Mouse (Mus musculus): ENCODE data around the gene Slc31a2. TPM values are rescaled to one million over a fixed set of nuclear protein-coding genes. Genes with fewer than 3 reads are reported as not detected.

The Slc31a2 gene
- polyA plus RNA-seq (2016; fragmentation: Nextera tagmentation; extraction: Ambion mirVana): 10.8 and 11.0 TPM in 2 replicates

DNA sequence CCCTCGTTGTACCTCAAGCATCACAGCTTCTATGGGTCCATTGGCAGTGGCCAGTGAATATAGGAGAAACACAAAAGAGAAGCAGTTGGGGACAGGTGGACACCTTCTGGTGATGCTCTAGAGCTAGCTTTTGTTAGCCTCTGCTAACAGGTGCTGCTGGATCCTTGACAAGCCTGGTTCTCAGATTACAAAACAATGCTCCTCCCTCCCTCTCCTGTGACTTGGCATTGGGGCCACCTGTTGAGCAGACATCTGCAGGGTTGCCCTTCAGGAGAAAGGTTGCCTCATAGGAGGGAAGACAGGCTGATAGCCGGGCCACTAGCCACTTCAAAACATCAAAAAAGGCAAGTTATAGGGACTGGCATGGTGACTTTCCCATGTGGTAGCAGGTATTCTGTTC, at the start of gene Slc31a2:
Gene Slc31a2 (plus strand): TSS at position 287 of the 400 bp plus-strand sequence.
- H3K36me3 ChIP-seq: no peaks in the 10 kb centered on the region
- no peaks in the 10 kb centered on the region for H3K4me1 ChIP-seq
- no peaks in the 10 kb centered on the region for H3K27me3 ChIP-seq (ENCODE audit: low read depth, poor library complexity, severe bottlenecking)
- DNase-seq (ENCODE audit: low spot score): no peak
- no peaks in the 10 kb centered on the region for H3K9me3 ChIP-seq (replicated peaks)
- H3K4me3 ChIP-seq: no peak within 1 kb of the TSS
- WGBS: 64% methylated on average over 2 of the region's 2 CpGs
- no peak within 1 kb of the TSS for H3K27ac ChIP-seq

DNA sequence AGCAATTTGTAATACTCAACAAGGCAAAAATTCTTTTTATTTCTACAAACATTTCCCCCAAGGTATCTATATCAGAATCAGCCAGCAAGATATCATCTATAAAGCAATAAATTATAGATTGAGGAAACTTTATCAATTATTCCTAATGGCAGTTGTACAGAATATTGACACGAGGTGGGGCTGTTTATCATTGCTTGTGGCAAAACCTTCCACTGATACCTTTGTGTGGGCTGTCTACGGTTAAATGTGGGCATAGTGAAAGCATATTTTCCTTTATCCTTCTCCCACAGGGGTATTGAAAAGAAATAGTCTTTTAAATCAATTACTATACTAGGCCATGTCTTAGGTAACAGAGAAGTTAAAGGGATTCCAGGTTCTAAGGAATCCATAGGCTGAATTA, 48.9 kb upstream of the Slc31a2 start:
- DNase-seq (ENCODE audit: low spot score): no peak
- H3K27ac ChIP-seq: no peak overlapping the region

DNA sequence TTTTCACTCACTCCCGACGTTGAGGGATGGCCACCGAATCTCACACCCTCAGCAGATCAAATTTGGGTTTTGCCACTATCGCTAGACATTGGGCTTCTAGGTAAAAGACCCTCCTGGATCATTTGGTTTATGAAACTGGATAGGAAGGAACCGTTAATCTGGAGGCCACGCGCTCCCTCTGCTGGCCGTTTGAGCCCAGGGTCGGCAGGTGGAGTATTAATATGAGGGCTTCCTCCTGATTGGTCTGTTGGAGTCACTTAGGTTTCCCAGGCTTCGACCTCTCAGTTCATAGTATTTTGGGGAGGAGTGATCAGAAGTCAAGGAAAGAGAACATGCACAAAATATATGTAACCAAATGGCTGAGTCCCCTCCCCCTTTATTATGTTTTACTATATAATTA, 34.0 kb upstream of the Slc31a2 start:
- Histone ChIP-seq H3K27me3 (ENCODE audit: low read depth, poor library complexity, severe bottlenecking) (no peaks in the 10 kb centered on the region), H3K36me3 (no peaks in the 10 kb centered on the region), H3K4me1 (no peaks in the 10 kb centered on the region), H3K27ac (no peak overlapping the region), H3K9me3 (replicated peaks) (no peaks in the 10 kb centered on the region), H3K4me3 (no peak overlapping the region)
- DNase-seq (ENCODE audit: low spot score): peak; percentile 66
- 41% methylated on average over 10 of the region's 10 CpGs for WGBS

More for the DNA sequence above, 48.9 kb upstream of the Slc31a2 start:
- no peaks in the 10 kb centered on the region for H3K27me3 ChIP-seq (ENCODE audit: low read depth, poor library complexity, severe bottlenecking)
- H3K4me1 ChIP-seq: peaks cover 12% of the 10 kb centered on the region
- no peak overlapping the region for H3K4me3 ChIP-seq
- 86% methylated on average over 2 of the region's 2 CpGs for WGBS
- no peaks in the 10 kb centered on the region for H3K36me3 ChIP-seq
- H3K9me3 ChIP-seq (replicated peaks): no peaks in the 10 kb centered on the region

DNA sequence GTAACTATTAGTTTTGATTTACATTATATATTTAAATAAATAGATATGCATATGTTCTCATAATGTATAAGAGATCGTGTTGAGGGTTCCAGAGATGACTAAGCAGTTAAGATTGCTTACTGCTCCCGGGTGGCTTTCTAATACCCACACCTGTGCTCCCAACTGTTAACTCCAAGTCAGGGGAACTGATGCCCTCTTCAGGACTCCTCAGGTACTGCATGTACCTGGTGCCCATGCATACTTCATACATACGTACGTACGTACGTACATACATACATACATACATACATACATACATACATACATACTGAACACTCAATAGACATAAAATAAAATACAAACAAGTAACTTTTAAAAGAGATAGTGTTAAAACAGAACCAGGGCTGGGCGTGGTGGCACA, 32.9 kb upstream of the Slc31a2 start:
- no peaks in the 10 kb centered on the region for H3K9me3 ChIP-seq (replicated peaks)
- no peaks in the 10 kb centered on the region for H3K4me1 ChIP-seq
- H3K36me3 ChIP-seq: no peaks in the 10 kb centered on the region
- H3K4me3 ChIP-seq: no peak overlapping the region
- H3K27me3 ChIP-seq (ENCODE audit: low read depth, poor library complexity, severe bottlenecking): no peaks in the 10 kb centered on the region
- H3K27ac ChIP-seq: no peak overlapping the region
- DNase-seq (ENCODE audit: low spot score): no peak
- 88% methylated on average over 7 of the region's 7 CpGs for WGBS

DNA sequence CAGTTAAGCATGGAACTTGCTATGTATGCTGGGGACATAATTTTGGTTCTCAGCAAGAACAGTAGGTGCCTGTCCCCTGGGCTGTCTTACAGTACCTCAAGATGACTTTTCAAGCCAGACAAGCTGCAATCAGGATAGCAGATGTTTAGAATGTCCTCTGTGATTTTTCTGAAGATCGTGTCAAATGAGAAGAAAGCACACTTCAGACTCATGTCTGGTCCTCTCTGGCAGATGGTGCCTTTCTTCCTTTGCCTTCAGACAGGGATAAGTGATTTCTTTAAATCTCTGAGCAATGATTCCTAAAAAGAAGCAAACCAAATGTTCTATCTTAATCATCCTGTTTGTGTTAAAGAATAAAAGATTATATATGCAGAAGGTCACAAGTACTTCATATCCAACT, 32.2 kb upstream of the Slc31a2 start:
- no peak overlapping the region for H3K27ac ChIP-seq
- H3K27me3 ChIP-seq (ENCODE audit: low read depth, poor library complexity, severe bottlenecking): no peaks in the 10 kb centered on the region
- DNase-seq (ENCODE audit: low spot score): no peak
- no peaks in the 10 kb centered on the region for H3K36me3 ChIP-seq
- no peaks in the 10 kb centered on the region for H3K9me3 ChIP-seq (replicated peaks)
- WGBS: 65% methylated on average over 1 of the region's 1 CpGs
- H3K4me1 ChIP-seq: no peaks in the 10 kb centered on the region
- no peak overlapping the region for H3K4me3 ChIP-seq

DNA sequence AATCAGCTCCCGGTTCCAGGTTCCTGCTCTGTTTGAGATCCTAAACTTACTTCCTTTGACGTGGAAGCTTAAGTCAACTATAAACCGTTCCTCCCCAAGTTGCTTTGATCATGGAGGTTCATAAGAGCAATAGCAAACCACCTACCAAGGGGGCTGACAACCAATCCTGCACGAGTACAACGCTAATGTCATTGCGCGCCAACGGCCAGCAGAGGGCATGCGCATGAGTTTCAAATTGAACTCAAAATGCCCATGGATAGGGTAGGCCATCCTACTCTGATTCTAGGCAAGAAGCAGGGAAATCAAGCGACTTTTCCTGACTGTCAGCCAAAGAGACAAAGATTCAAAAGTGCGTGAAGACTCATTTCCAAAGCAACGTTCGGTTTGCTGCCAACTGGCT, 31.6 kb upstream of the Slc31a2 start, which contains the start of gene Zfp37:
Gene Zfp37 (minus strand): TSS at position 279 of the 400 bp plus-strand sequence.
- DNase-seq (ENCODE audit: low spot score): no peak
- no peaks in the 10 kb centered on the region for H3K4me1 ChIP-seq
- H3K27ac ChIP-seq: no peak within 1 kb of the TSS
- no peak within 1 kb of the TSS for H3K4me3 ChIP-seq
- no peaks in the 10 kb centered on the region for H3K9me3 ChIP-seq (replicated peaks)
- no peaks in the 10 kb centered on the region for H3K27me3 ChIP-seq (ENCODE audit: low read depth, poor library complexity, severe bottlenecking)
- H3K36me3 ChIP-seq: no peaks in the 10 kb centered on the region
- 73% methylated on average over 13 of the region's 13 CpGs for WGBS

DNA sequence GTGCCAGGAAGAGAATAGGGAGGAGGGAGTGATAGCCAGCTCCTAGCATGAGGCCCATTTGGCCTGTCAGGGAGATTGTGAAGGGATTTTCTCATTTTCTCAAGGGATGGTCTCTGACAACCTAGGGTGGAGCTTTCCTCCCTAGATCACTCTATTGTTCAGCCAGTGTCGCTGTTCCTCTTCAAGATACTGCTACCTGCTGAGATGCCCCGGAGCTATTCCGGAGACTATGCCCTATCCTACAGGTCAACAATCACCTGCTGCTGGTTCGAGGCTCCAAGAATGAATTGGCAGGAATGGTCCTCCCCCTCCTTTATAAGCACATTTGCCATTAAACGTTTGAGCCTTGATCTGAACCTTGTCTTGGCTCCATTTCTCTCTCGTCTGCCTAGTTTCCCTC, 21.8 kb upstream of the Slc31a2 start:
- Histone ChIP-seq H3K4me3 (no peak overlapping the region), H3K27me3 (ENCODE audit: low read depth, poor library complexity, severe bottlenecking) (no peaks in the 10 kb centered on the region), H3K4me1 (no peaks in the 10 kb centered on the region), H3K27ac (no peak overlapping the region), H3K9me3 (replicated peaks) (no peaks in the 10 kb centered on the region), H3K36me3 (no peaks in the 10 kb centered on the region)
- 69% methylated on average over 6 of the region's 6 CpGs for WGBS
- DNase-seq (ENCODE audit: low spot score): no peak

DNA sequence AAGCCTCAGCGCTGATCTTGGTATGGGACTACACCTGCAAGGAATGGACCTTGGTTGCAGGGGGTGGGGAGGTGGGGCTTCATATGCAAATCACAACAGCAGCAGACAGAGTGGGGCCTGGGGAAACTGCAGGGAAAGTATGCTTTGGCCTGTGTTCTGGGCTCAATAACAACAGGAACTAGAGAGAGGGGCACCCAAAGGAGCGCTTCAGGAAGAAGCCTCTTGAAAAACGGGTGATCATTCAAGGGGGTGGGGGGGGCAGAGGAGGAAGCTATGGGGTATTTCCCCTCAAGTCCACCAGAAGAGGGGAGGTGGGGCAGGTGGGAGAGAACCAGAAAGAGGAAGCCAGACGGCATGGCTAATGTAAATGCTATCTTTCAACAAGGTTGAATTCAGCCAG, 14.0 kb upstream of the Slc31a2 start:
- 39% methylated on average over 4 of the region's 4 CpGs for WGBS
- no peak overlapping the region for H3K4me3 ChIP-seq
- no peaks in the 10 kb centered on the region for H3K4me1 ChIP-seq
- H3K9me3 ChIP-seq (replicated peaks): no peaks in the 10 kb centered on the region
- H3K27me3 ChIP-seq (ENCODE audit: low read depth, poor library complexity, severe bottlenecking): no peaks in the 10 kb centered on the region
- peak; percentile 14 for DNase-seq (ENCODE audit: low spot score)
- H3K27ac ChIP-seq: no peak overlapping the region
- H3K36me3 ChIP-seq: no peaks in the 10 kb centered on the region

DNA sequence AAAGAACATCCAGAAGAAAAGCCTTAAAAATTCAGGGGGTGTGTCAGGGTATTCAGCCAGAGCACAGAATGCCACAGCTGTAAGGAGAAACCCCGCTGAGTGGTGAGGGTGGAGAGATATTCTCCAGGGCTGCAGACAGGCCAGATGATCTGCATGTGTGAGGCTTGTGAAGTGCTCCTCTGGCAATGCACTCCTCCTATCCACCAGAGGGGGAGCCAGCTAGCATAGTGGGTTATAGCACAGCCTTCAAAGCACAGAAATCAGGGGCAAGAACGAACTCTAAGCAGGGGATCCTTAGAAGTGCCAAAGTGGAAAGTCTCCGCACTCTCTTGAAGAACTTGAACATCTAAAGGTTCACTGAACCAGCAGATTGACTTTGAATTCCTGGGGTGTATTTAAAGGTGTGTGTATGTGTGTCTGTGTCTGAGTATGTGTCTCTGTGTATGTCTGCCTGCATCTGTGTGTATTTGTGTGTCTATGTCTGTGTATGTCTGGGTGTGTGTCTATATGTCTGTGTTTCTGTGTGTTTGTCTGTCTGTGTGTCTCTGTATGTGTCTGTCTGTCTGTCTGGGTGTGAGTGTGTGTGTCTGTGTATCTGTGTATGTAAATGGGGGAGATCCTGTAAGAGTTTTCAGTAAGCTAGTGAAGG, 11.3 kb upstream of the Slc31a2 start:
- no peaks in the 10 kb centered on the region for H3K27me3 ChIP-seq (ENCODE audit: low read depth, poor library complexity, severe bottlenecking)
- no peaks in the 10 kb centered on the region for H3K9me3 ChIP-seq (replicated peaks)
- no peak overlapping the region for H3K4me3 ChIP-seq
- H3K36me3 ChIP-seq: no peaks in the 10 kb centered on the region
- H3K27ac ChIP-seq: no peak overlapping the region
- H3K4me1 ChIP-seq: no peaks in the 10 kb centered on the region
- WGBS: 40% methylated on average over 3 of the region's 3 CpGs
- DNase-seq (ENCODE audit: low spot score): peak; percentile 26

DNA sequence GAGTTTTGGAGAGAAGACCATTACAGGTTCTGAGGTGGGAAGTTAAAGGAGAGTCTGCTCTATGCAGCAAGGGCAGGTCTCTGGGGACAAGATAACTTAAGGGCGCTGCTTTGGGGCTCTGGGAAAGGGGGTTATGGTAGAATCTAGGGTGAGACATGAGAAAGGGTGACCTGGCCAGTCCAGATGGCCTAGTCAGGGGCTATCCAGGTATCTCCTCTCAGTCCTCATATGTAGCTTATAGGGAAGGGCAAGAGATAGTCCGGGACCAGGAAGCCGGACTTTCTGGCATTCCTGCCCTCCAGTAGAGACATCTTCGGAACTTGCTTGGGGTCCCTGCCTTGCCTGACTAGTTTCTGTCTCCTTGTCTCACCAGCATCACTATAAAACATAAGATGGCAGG, 10.6 kb upstream of the Slc31a2 start:
- Histone ChIP-seq H3K9me3 (replicated peaks) (no peaks in the 10 kb centered on the region), H3K4me1 (no peaks in the 10 kb centered on the region), H3K27me3 (ENCODE audit: low read depth, poor library complexity, severe bottlenecking) (no peaks in the 10 kb centered on the region), H3K27ac (no peak overlapping the region), H3K4me3 (no peak overlapping the region), H3K36me3 (no peaks in the 10 kb centered on the region)
- WGBS: 94% methylated on average over 4 of the region's 4 CpGs
- DNase-seq (ENCODE audit: low spot score): peak; percentile 8

DNA sequence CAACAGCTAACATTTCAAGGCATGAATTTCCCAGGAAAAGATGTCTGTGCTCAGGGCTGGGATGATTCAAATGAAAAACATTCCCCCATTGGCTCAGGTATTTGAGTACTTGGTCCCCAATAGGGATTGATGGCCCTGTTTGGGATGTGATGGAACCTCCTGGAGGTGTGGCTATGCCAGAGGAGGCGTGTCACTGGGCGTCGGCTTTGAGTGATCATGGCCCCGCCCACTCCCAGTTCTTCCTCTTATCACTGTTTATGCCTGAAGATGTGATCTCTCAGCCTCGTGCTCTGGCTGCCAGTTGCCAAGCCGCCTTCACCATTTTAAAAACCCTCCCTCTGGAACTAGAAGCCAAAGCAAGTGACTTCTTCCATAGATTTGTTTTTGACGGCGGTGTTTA, 7.8 kb upstream of the Slc31a2 start:
- no peaks in the 10 kb centered on the region for H3K9me3 ChIP-seq (replicated peaks)
- H3K27ac ChIP-seq: no peak overlapping the region
- H3K4me3 ChIP-seq: no peak overlapping the region
- no peaks in the 10 kb centered on the region for H3K36me3 ChIP-seq
- H3K4me1 ChIP-seq: no peaks in the 10 kb centered on the region
- peak; percentile 16 for DNase-seq (ENCODE audit: low spot score)
- WGBS: 62% methylated on average over 8 of the region's 8 CpGs
- H3K27me3 ChIP-seq (ENCODE audit: low read depth, poor library complexity, severe bottlenecking): no peaks in the 10 kb centered on the region

DNA sequence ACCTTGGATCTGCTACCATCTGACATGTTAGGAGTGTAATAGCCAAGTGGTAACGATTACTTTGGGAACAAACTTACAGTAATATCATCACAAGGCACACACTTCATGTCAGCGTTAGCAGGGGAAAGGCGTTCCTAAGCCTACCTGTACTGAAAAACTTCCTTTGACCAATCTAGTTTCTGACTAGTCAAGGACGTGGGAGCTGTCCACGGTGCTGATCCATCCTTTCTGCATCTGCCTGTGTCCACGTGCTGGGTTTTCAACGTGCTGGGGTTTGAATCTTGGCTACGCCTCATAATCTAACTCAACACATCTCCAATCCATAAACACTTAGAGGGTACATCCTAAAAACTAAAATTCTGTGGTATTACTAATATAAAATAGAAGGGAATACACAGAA, 5.4 kb upstream of the Slc31a2 start:
- no peaks in the 10 kb centered on the region for H3K36me3 ChIP-seq
- no peak overlapping the region for H3K4me3 ChIP-seq
- H3K9me3 ChIP-seq (replicated peaks): no peaks in the 10 kb centered on the region
- no peaks in the 10 kb centered on the region for H3K4me1 ChIP-seq
- no peak overlapping the region for H3K27ac ChIP-seq
- peak; percentile 76 for DNase-seq (ENCODE audit: low spot score)
- WGBS: 29% methylated on average over 8 of the region's 8 CpGs
- H3K27me3 ChIP-seq (ENCODE audit: low read depth, poor library complexity, severe bottlenecking): no peaks in the 10 kb centered on the region

DNA sequence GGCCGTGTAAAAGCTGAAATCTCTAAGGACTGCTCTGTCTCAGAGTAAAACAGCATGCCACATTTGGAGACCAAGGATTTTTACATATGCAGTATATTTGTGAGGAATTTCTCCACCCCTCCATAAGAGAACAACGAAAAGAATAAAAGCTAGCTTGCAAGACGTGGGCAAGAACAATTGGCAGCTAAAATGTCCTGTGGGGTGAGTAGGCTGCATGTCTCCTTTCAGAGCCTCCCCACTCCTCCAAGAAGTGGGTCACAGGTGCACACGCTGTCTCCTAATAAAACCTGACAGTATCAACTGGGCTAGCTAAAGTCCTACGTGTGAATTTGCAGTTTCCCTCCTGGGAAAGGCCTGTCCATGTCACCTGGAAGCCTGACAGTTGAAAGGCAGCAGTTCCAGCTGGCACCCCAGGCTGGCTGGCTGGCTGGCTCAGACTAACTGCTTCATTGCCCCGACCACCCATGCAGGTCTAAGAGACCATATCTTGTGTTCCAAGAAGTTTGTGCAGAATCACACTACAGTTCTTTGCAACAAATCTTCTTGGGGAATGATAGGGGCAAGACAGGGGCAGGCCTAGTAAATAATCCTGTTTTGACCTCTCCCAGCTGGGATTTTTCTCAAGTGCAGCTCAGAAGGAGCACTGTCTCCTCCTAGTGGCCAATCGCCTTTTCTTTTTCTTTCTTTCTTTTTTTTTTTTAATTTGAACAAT, 927 bp downstream of the Slc31a2 start:
- no peaks in the 10 kb centered on the region for H3K27me3 ChIP-seq (ENCODE audit: low read depth, poor library complexity, severe bottlenecking)
- no peaks in the 10 kb centered on the region for H3K4me1 ChIP-seq
- H3K27ac ChIP-seq: no peak overlapping the region
- H3K36me3 ChIP-seq: no peaks in the 10 kb centered on the region
- no peaks in the 10 kb centered on the region for H3K9me3 ChIP-seq (replicated peaks)
- no peak overlapping the region for H3K4me3 ChIP-seq
- DNase-seq (ENCODE audit: low spot score): no peak
- 49% methylated on average over 7 of the region's 7 CpGs for WGBS

All from limb, embryonic 10.5 days (tissue).